Mouse (Mus musculus): ENCODE results near the gene Ufl1.
"Not testable (repeated sequence)": the region's sequence is repeated elsewhere in the genome, so short reads cannot be mapped to it uniquely, and the experiment has no call there.

DNA sequence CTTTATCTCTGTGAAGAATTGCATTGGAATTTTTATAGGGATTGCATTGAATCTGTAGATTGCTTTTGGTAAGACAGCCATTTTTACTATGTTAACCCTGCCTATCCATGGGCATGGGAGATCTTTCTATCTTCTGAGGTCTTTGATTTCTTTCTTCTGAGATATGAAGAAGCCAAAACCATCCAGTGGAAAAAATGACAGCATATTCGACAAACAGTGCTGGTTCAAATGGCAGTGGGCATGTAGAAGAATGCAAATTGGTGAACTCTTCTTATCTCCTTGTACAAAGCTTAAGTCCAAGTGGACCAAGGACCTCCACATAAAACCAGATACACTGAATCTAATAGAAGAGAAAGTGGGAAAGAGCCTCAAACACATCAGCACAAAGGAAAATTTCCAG is 3.4 kb upstream of the Ufl1 start:
- TF ChIP-seq POLR2A (IDR thresholded peaks at IDR 0.05; ENCODE audit: low read depth, low read length); CTCF (IDR thresholded peaks at IDR 0.05; ENCODE audit: borderline replicate concordance, insufficient read depth, low read length): not testable (repeated sequence)

Measured in embryonic fibroblast, embryonic 13.5 days (primary cell).